Mouse (Mus musculus) right cerebral cortex, adult 2 months (tissue): Measurements from ENCODE around the gene Vmn1r152.
"Not testable (repeated sequence)": the region's sequence is repeated elsewhere in the genome, so short reads cannot be mapped to it uniquely, and the experiment has no call there.

Experiments
- DNase-seq, 2 experiments: peaks; one replicate each; pipeline ENCODE4 v3.0.0; 2021 to 2022; ENCODE audit warnings: low spot score in 2 of 2

Gene Vmn1r152

GRCm38 (mm10) chr7:22522667-22523066, at the start of gene Vmn1r152:
TSS of gene Vmn1r152 (plus strand) at chr7:22522967.
- not testable (repeated sequence) for DNase-seq

GRCm38 (mm10) chr7:22499578-22499977, 23.2 kb upstream of the Vmn1r152 start, which contains the start of gene Vmn1r151:
TSS of gene Vmn1r151 (minus strand) at chr7:22499678.
- not testable (repeated sequence) for DNase-seq

- not testable (repeated sequence) for DNase-seq
Observed at GRCm38 (mm10) chr7:22534787-22535186, 12.0 kb downstream of the Vmn1r152 start, which contains the start of gene Gm8677. TSS of gene Gm8677 (minus strand) at chr7:22534887.

GRCm38 (mm10) chr7:22565243-22565642, 42.5 kb downstream of the Vmn1r152 start, which contains the start of gene Gm4201:
TSS of gene Gm4201 (minus strand) at chr7:22565343.
- not testable (repeated sequence) for DNase-seq
